Mouse (Mus musculus): ENCODE measurements around the gene Ift52.
"Not testable (repeated sequence)": the region's sequence is repeated elsewhere in the genome, so short reads cannot be mapped to it uniquely, and the experiment has no call there.

Gene Ift52

GRCm38 (mm10) chr2:163032622-163033021, 15.5 kb downstream of the Ift52 start:
- no peak for DNase-seq

GRCm38 (mm10) chr2:163039940-163040339, 22.8 kb downstream of the Ift52 start:
- no peak for DNase-seq

- peak; percentile 26 to 29 for DNase-seq
Measured at GRCm38 (mm10) chr2:163048125-163048524, 31.0 kb downstream of the Ift52 start.

- no peak for DNase-seq
Measured at GRCm38 (mm10) chr2:163049116-163049515, 32.0 kb downstream of the Ift52 start.

GRCm38 (mm10) chr2:163051691-163052090, 34.5 kb downstream of the Ift52 start:
- no peak for DNase-seq

- DNase-seq: no peak
Measured at GRCm38 (mm10) chr2:163052101-163052500, 34.9 kb downstream of the Ift52 start.

- DNase-seq: no peak
Measured at GRCm38 (mm10) chr2:163052826-163053225, 35.7 kb downstream of the Ift52 start.

- DNase-seq: peak; percentile 91 to 93
Measured at GRCm38 (mm10) chr2:163054335-163054840, 37.2 kb downstream of the Ift52 start, which contains the start of gene Mybl2. TSS of gene Mybl2 (plus strand) at chr2:163054687.

GRCm38 (mm10) chr2:163054891-163055494, 37.8 kb downstream of the Ift52 start:
- peak in 1 of 2 experiments; percentile 9 for DNase-seq

- no peak for DNase-seq
Measured at GRCm38 (mm10) chr2:163055715-163056114, 38.6 kb downstream of the Ift52 start.

GRCm38 (mm10) chr2:163056584-163056983, 39.4 kb downstream of the Ift52 start:
- no peak for DNase-seq

- not testable (repeated sequence) for DNase-seq
Measured at GRCm38 (mm10) chr2:163058981-163059380, 41.8 kb downstream of the Ift52 start.

GRCm38 (mm10) chr2:163060630-163061029, 43.5 kb downstream of the Ift52 start:
- no peak for DNase-seq

- no peak for DNase-seq
Measured at GRCm38 (mm10) chr2:163061203-163062118, 44.3 kb downstream of the Ift52 start.

- no peak for DNase-seq
Measured at GRCm38 (mm10) chr2:163062119-163062508, 45.0 kb downstream of the Ift52 start.

GRCm38 (mm10) chr2:163066326-163066725, 49.2 kb downstream of the Ift52 start:
- no peak for DNase-seq

- DNase-seq: no peak
Measured at GRCm38 (mm10) chr2:163067233-163067632, 50.1 kb downstream of the Ift52 start.

- no peak for DNase-seq
Measured at GRCm38 (mm10) chr2:163070213-163070612, 53.1 kb downstream of the Ift52 start.

- DNase-seq: no peak
Measured at GRCm38 (mm10) chr2:163071590-163071989, 54.4 kb downstream of the Ift52 start.

GRCm38 (mm10) chr2:163073023-163073757, 56.0 kb downstream of the Ift52 start:
- DNase-seq: no peak

- no peak for DNase-seq
Measured at GRCm38 (mm10) chr2:163074006-163074405, 56.9 kb downstream of the Ift52 start.

- DNase-seq: no peak
Measured at GRCm38 (mm10) chr2:163074808-163075207, 57.7 kb downstream of the Ift52 start.

GRCm38 (mm10) chr2:163075234-163075633, 58.1 kb downstream of the Ift52 start:
- DNase-seq: no peak
